Mouse (Mus musculus): ENCODE measurements around the gene Irak2. TPM values are rescaled to one million over a fixed set of nuclear protein-coding genes. Genes with fewer than 3 reads are reported as not detected.

Irak2 gene
- total and polyA plus RNA-seq, 3 experiments, result 30.0 to 39.5 (median 32.5) TPM

- H3K4me2 ChIP-seq (ENCODE audit: insufficient read depth, low read depth, poor library complexity, severe bottlenecking), result no peak overlapping the region
- H3K27ac ChIP-seq (ENCODE audit: insufficient read depth, low read depth), result no peak overlapping the region
- peaks cover 9 to 19% of the 10 kb centered on the region in 2 experiments; a peak in 3 of 4 replicates for H3K4me1 ChIP-seq (ENCODE audit: control insufficient read depth in 1 of 2, insufficient read depth in 2 of 2)
- DNase-seq (ENCODE audit: extremely low read depth), result no peak
- H3K4me3 ChIP-seq (replicated peaks in 1 of 3; ENCODE audit: low read depth in 2 of 3, low read length in 2 of 3, poor library complexity in 1 of 3), result no peak overlapping the region
- H3K79me2 ChIP-seq (replicated peaks; ENCODE audit: control insufficient read depth, extremely low read depth, insufficient read depth, poor library complexity, severe bottlenecking), result peaks cover 31% of the 10 kb centered on the region
- no peaks in the 10 kb centered on the region for H3K27me3 ChIP-seq (replicated peaks)
- TF ChIP-seq MEF2A (IDR thresholded peaks at IDR 0.05; ENCODE audit: borderline replicate concordance, low read depth, low read length) (no peak), MAZ (IDR thresholded peaks at IDR 0.05; ENCODE audit: low read depth, low read length) (no peak), USF2 (conservative IDR thresholded peaks at IDR 0.05; ENCODE audit: low read depth, low read length) (no peak), ELF1 (IDR thresholded peaks at IDR 0.05; ENCODE audit: low read depth, low read length) (no peak), POLR2AphosphoS2 (IDR thresholded peaks at IDR 0.05; ENCODE audit: low read depth, low read length) (no peak), JUN (IDR thresholded peaks at IDR 0.05; ENCODE audit: insufficient read depth, low read depth, low read length) (no peak), USF1 (IDR thresholded peaks at IDR 0.05; ENCODE audit: low read depth, low read length) (no peak), MXI1 (IDR thresholded peaks at IDR 0.05; ENCODE audit: low read depth, low read length) (no peak), ETS1 (conservative IDR thresholded peaks at IDR 0.05; ENCODE audit: low read depth, low read length) (no peak), EP300 (IDR thresholded peaks at IDR 0.05; ENCODE audit: low read length) (no peak), NRF1 (IDR thresholded peaks at IDR 0.05; ENCODE audit: low read depth, low read length) (no peak), MAFK (IDR thresholded peaks at IDR 0.05; ENCODE audit: insufficient replicate concordance, low read length) (no peak), GABPA (IDR thresholded peaks at IDR 0.05; ENCODE audit: insufficient replicate concordance, low read depth, low read length) (no peak)
- no peaks in the 10 kb centered on the region for H3K9me3 ChIP-seq (replicated peaks; ENCODE audit: low read length)
- H3K36me3 ChIP-seq (replicated peaks in 1 of 2; ENCODE audit: control insufficient read depth in 1 of 2, insufficient read depth in 1 of 2, low read length in 1 of 2), result peaks cover 11 to 41% of the 10 kb centered on the region in 2 experiments
- in situ Hi-C loops (cut with MboI; ENCODE audit: low pct_ligation_motif_present, low pct_unique_long_range_greater_than_20kb, low sequenced_read_pairs), result no loop called here
- H3K9ac ChIP-seq (ENCODE audit: insufficient read depth, low read depth), result no peak overlapping the region
- dilution Hi-C loops (cut with MboI; ENCODE audit: extremely low pct_ligation_motif_present, extremely low pct_unique_long_range_greater_than_20kb, low sequenced_read_pairs), result no loop called here
Observed at GRCm38 (mm10) chr6:113602821-113603220, 35.4 kb upstream of the Irak2 start.

- dilution Hi-C loops (cut with MboI; ENCODE audit: extremely low pct_ligation_motif_present, extremely low pct_unique_long_range_greater_than_20kb, low sequenced_read_pairs), result no loop called here
- in situ Hi-C loops (cut with MboI; ENCODE audit: low pct_ligation_motif_present, low pct_unique_long_range_greater_than_20kb, low sequenced_read_pairs), result no loop called here
- TF ChIP-seq USF2 (conservative IDR thresholded peaks at IDR 0.05; ENCODE audit: low read depth, low read length) (no peak), JUN (IDR thresholded peaks at IDR 0.05; ENCODE audit: insufficient read depth, low read depth, low read length) (no peak), ETS1 (conservative IDR thresholded peaks at IDR 0.05; ENCODE audit: low read depth, low read length) (no peak), SMC3 (IDR thresholded peaks at IDR 0.05; ENCODE audit: low read depth, low read length) (no peak), MEF2A (IDR thresholded peaks at IDR 0.05; ENCODE audit: borderline replicate concordance, low read depth, low read length) (no peak), NELFE (IDR thresholded peaks at IDR 0.05; ENCODE audit: low read depth, low read length) (no peak), BHLHE40 (IDR thresholded peaks at IDR 0.05; ENCODE audit: low read depth, low read length) (no peak), MAZ (IDR thresholded peaks at IDR 0.05; ENCODE audit: low read depth, low read length) (no peak), ZC3H11A (IDR thresholded peaks at IDR 0.05; ENCODE audit: low read depth, low read length) (no peak), TCF12 (IDR thresholded peaks at IDR 0.05; ENCODE audit: low read depth, low read length) (no peak), SIN3A (IDR thresholded peaks at IDR 0.05; ENCODE audit: low read length) (no peak), IRF4 (IDR thresholded peaks at IDR 0.05; ENCODE audit: low read depth, low read length) (no peak), CHD2 (IDR thresholded peaks at IDR 0.05; ENCODE audit: low read length) (no peak), USF1 (IDR thresholded peaks at IDR 0.05; ENCODE audit: low read depth, low read length) (no peak), HCFC1 (IDR thresholded peaks at IDR 0.05; ENCODE audit: low read depth, low read length) (no peak), RAD21 (IDR thresholded peaks at IDR 0.05; ENCODE audit: low read depth, low read length) (no peak), MAX (IDR thresholded peaks at IDR 0.05; ENCODE audit: low read length) (no peak), EP300 (IDR thresholded peaks at IDR 0.05; ENCODE audit: low read length) (no peak)
- Histone ChIP-seq H3K4me2 (ENCODE audit: insufficient read depth, low read depth, poor library complexity, severe bottlenecking) (no peak overlapping the region), H3K79me2 (replicated peaks; ENCODE audit: control insufficient read depth, extremely low read depth, insufficient read depth, poor library complexity, severe bottlenecking) (peaks cover 42% of the 10 kb centered on the region), H3K4me1 (ENCODE audit: control insufficient read depth in 1 of 2, insufficient read depth in 2 of 2) (peaks cover 9 to 19% of the 10 kb centered on the region in 2 experiments; a peak in 3 of 4 replicates), H3K36me3 (replicated peaks in 1 of 2; ENCODE audit: control insufficient read depth in 1 of 2, insufficient read depth in 1 of 2, low read length in 1 of 2) (peaks cover 11 to 41% of the 10 kb centered on the region in 2 experiments), H3K4me3 (replicated peaks in 1 of 3; ENCODE audit: low read depth in 2 of 3, low read length in 2 of 3, poor library complexity in 1 of 3) (peak overlapping the region; percentile 37 to 98 (median 95)), H3K27ac (ENCODE audit: insufficient read depth, low read depth) (no peak overlapping the region), H3K9ac (ENCODE audit: insufficient read depth, low read depth) (peak overlapping the region; percentile 81; the same call in 1 of the 2 replicates), H3K27me3 (replicated peaks) (no peaks in the 10 kb centered on the region), H3K9me3 (replicated peaks; ENCODE audit: low read length) (no peaks in the 10 kb centered on the region)
- DNase-seq (ENCODE audit: extremely low read depth), result no peak
Observed at GRCm38 (mm10) chr6:113603993-113604392, 34.3 kb upstream of the Irak2 start.
